Mouse (Mus musculus) hindbrain, embryonic 13.5 days (tissue): ENCODE data around the gene Flna. TPM values are rescaled to one million over a fixed set of nuclear protein-coding genes. Genes with fewer than 3 reads are reported as not detected.
"Not testable (repeated sequence)": the region's sequence is repeated elsewhere in the genome, so short reads cannot be mapped to it uniquely, and the experiment has no call there.

Source experiments
- ATAC-seq: fragments of 200-750 bp; cut with Nextera tagmentation; 2 replicates; pipeline ENCODE4 v1.8.0; 2017; ENCODE audit warnings: moderate TSS enrichment; ENCODE audit not compliant: low FRiP score
- H3K27ac ChIP-seq: fragments of 300-500 bp; sonication (generic); 2 replicates; pipeline ENCODE4 v1.5.1; 2015; ENCODE audit warnings: inconsistent platforms, mild to moderate bottlenecking, moderate library complexity
- H3K27me3 ChIP-seq: fragments of 300-500 bp; sonication (generic); 2 replicates; pipeline ENCODE4 v1.6.1; 2015; ENCODE audit warnings: mild to moderate bottlenecking, inconsistent platforms
- H3K36me3 ChIP-seq: fragments of 300-500 bp; sonication (generic); 2 replicates; pipeline ENCODE4 v1.6.1; 2015; ENCODE audit warnings: mild to moderate bottlenecking, inconsistent platforms
- H3K4me1 ChIP-seq: fragments of 300-500 bp; sonication (generic); replicated peaks from 2 replicates; pipeline ENCODE4 v1.6.1; 2015; ENCODE audit warnings: inconsistent platforms
- H3K4me2 ChIP-seq: fragments of 300-500 bp; sonication (generic); 2 replicates; pipeline ENCODE4 v1.6.1; 2015; ENCODE audit warnings: inconsistent platforms, mild to moderate bottlenecking, moderate library complexity
- H3K4me3 ChIP-seq: fragments of 300-500 bp; sonication (generic); 2 replicates; pipeline ENCODE4 v1.5.1; 2015; ENCODE audit warnings: mild to moderate bottlenecking, inconsistent platforms
- H3K9ac ChIP-seq: fragments of 300-500 bp; sonication (generic); 2 replicates; pipeline ENCODE4 v1.6.1; 2015; ENCODE audit warnings: mild to moderate bottlenecking, inconsistent platforms
- H3K9me3 ChIP-seq: fragments of 300-500 bp; sonication (generic); 2 replicates; pipeline ENCODE4 v1.6.1; 2016; ENCODE audit warnings: inconsistent platforms
- WGBS: fragments of 180-500 bp; shearing (Covaris S2); methylation state at CpG from one replicate; pipeline ENCODE4 v1.1.7; 2015; 5-methylcytosine and 5-hydroxymethylcytosine counted together
- polyA plus RNA-seq: library from polyadenylated mRNA; unstranded; fragments of >200 nt; fragmentation: Nextera tagmentation; extraction: Ambion mirVana; gene quantifications from 2 replicates; pipeline ENCODE4 v1.2.1, GENCODE M21; 2015

Gene Flna
- polyA plus RNA-seq, 1 experiment from 2014 or later = 88.8 TPM

- H3K9ac ChIP-seq = peak overlapping the region; percentile 85
- H3K9me3 ChIP-seq = no peaks in the 10 kb centered on the region
- peak overlapping the region; percentile 69 for H3K4me2 ChIP-seq
- peak overlapping the region; percentile 57 for H3K4me3 ChIP-seq
- 37% methylated on average over 3 of the region's 3 CpGs for WGBS
- H3K4me1 ChIP-seq = peaks cover 26% of the 10 kb centered on the region
- H3K36me3 ChIP-seq = peaks cover 35% of the 10 kb centered on the region
- peak; percentile 30 for ATAC-seq
- peak overlapping the region; percentile 92 for H3K27ac ChIP-seq
- H3K27me3 ChIP-seq = no peaks in the 10 kb centered on the region
Measured at GRCm38 (mm10) chrX:74244614-74245083, 5.0 kb downstream of the Flna start.

DNA sequence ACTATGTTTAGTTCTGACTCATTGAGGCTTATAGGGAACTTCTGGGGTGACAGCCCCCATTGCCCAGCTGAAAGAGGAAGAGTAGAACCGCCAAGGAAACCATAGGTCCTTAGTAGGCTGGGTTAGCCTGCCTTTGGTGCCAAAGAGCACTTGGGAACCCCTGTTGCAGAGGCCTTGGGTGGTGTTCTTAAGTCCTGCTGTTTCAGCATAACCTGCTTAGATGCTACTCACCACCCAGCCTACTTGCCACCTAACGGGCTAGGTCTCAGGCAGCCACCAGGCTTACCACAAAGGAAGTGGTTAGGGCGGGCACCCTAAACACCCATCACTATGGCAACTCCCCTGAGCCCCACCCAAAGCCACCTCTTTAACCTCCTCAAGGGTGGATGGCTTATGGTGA lies 5.8 kb downstream of the Flna start:
- 60% methylated on average over 3 of the region's 3 CpGs for WGBS
- H3K9ac ChIP-seq = peak overlapping the region; percentile 85
- no peak for ATAC-seq
- H3K36me3 ChIP-seq = peaks cover 43% of the 10 kb centered on the region
- H3K4me3 ChIP-seq = peak overlapping the region; percentile 57
- peak overlapping the region; percentile 69 for H3K4me2 ChIP-seq
- H3K27ac ChIP-seq = peak overlapping the region; percentile 92; the same call in 1 of the 2 replicates
- no peaks in the 10 kb centered on the region for H3K27me3 ChIP-seq
- H3K9me3 ChIP-seq = no peaks in the 10 kb centered on the region
- H3K4me1 ChIP-seq = peaks cover 19% of the 10 kb centered on the region

DNA sequence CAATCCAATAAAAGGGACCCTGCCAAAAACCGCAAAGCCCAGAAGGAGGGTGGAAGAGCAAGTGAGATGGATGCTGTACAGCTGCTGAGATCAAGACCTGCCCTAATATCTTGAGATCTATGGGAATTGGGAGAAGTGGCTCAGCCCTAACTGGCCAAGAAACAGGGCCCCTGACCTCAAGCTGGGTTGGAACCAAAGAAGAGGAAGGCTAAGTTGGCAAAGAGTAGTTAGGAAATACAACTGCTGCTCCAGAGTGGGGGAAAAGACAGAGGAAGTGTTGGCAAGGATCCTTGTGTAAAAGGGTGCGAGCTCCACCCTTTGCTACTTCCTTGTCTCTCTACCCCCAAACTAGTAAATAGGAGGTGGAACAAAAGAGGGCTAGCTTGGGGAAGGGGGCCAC lies 6.2 kb downstream of the Flna start:
- no peak for ATAC-seq
- no peaks in the 10 kb centered on the region for H3K9me3 ChIP-seq
- H3K4me2 ChIP-seq = peak overlapping the region; percentile 69
- H3K4me1 ChIP-seq = peaks cover 19% of the 10 kb centered on the region
- H3K4me3 ChIP-seq = peak overlapping the region; percentile 57
- peaks cover 47% of the 10 kb centered on the region for H3K36me3 ChIP-seq
- H3K27me3 ChIP-seq = no peaks in the 10 kb centered on the region
- H3K27ac ChIP-seq = no peak overlapping the region
- peak overlapping the region; percentile 85 for H3K9ac ChIP-seq
- 93% methylated on average over 2 of the region's 2 CpGs for WGBS

DNA sequence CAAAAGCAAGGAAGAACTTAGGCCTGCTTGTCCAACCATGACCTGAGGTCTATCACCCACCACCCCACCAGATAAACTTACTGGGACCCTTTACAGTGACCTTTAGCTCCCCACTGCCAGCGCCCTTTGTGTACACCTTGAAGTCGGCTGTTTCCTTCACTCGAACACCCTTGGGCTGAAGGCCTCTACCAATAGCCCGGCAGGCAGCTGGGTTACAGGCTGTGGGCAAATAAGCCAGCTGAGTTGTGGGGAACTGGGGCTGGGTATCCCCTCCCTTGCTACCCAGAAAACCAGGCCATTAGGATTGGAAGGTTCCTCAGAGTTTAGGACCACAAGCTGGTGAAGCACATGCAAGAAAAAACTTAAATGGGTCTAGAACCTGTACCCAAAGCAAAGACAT lies 9.3 kb downstream of the Flna start:
- Histone ChIP-seq H3K27ac (no peak overlapping the region), H3K4me1 (peaks cover 19% of the 10 kb centered on the region), H3K9me3 (no peaks in the 10 kb centered on the region), H3K27me3 (no peaks in the 10 kb centered on the region), H3K36me3 (peaks cover 73% of the 10 kb centered on the region), H3K9ac (no peak overlapping the region), H3K4me2 (no peak overlapping the region), H3K4me3 (no peak overlapping the region)
- 89% methylated on average over 4 of the region's 4 CpGs for WGBS
- ATAC-seq = no peak

DNA sequence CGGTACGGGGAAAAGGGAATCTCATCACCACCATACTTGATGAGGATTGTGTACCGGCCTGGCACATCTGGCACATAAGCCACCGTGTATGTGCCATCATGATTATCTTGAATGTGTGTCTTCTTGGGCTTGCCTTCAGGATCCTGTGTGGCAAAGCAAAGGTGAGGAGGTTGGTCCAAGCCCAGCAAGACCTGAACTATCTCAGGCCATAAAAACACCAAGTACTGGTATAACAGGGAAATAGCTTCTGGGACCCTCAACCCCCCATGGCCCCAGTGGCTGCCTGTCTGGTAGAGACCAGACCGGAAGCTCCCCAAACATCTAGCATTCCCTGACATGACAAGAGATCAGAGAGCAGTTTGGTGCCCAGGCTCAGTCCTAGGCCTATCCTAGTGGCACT lies 16.4 kb downstream of the Flna start:
- H3K9ac ChIP-seq = no peak overlapping the region
- peaks cover 95% of the 10 kb centered on the region for H3K36me3 ChIP-seq
- ATAC-seq = no peak
- H3K27ac ChIP-seq = no peak overlapping the region
- no peaks in the 10 kb centered on the region for H3K9me3 ChIP-seq
- no peaks in the 10 kb centered on the region for H3K27me3 ChIP-seq
- 95% methylated on average over 4 of the region's 5 CpGs for WGBS
- no peaks in the 10 kb centered on the region for H3K4me1 ChIP-seq
- H3K4me2 ChIP-seq = no peak overlapping the region
- H3K4me3 ChIP-seq = no peak overlapping the region

GRCm38 (mm10) chrX:74230038-74230437 lies 19.6 kb downstream of the Flna start:
- Histone ChIP-seq H3K4me1 (no peaks in the 10 kb centered on the region), H3K9ac (no peak overlapping the region), H3K27me3 (no peaks in the 10 kb centered on the region), H3K4me3 (no peak overlapping the region), H3K36me3 (peaks cover 99% of the 10 kb centered on the region), H3K4me2 (no peak overlapping the region), H3K27ac (no peak overlapping the region), H3K9me3 (no peaks in the 10 kb centered on the region)
- no peak for ATAC-seq
- 90% methylated on average over 1 of the region's 1 CpGs for WGBS

DNA sequence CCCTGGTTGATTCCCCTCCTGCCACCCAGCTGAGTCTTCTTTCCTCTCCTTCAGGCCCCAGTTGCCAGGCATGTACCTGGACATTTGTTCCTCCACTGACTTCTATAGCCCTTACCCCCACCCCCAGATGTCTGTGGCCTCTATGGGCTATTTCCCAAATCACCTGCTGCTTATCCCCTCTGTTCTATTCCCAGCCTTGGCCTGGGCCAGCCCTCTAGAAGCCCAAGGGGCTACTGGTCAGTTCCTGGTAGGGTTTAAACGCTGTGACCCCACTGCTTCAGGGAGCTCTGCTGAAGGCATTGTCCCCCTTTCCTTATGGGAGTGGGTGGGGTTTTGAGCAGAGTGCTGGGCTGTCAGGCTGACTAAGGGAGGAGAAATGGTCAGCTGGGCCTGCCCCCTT lies 29.5 kb downstream of the Flna start:
- not testable (repeated sequence) for H3K9ac ChIP-seq, H3K4me3 ChIP-seq, H3K4me2 ChIP-seq, H3K27me3 ChIP-seq, H3K9me3 ChIP-seq, H3K4me1 ChIP-seq, ATAC-seq, H3K27ac ChIP-seq
- peaks cover 27% of the 10 kb centered on the region for H3K36me3 ChIP-seq
- WGBS = 73% methylated on average over 1 of the region's 1 CpGs

DNA sequence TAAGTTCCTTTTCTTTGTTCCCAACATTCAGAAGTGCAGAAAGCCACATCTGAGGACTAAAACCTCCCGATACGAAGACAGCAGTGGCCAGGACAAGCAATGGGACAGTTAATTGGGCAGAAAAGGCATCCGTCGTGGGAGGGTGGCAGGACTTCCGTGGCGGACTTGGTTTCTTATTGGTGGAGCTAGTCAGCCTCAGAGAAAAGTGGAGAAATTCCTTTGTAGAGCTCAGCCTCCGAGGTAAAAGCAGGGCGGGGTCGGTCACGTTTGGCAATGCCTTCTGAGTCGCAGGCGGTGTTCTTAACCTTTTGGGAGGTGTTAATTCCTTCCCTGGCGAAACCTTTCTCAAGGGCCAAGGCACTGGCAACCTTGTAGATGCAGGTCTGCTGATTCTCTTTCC lies 30.2 kb downstream of the Flna start:
- 71% methylated on average over 13 of the region's 13 CpGs for WGBS
- no peak overlapping the region for H3K4me2 ChIP-seq
- peaks cover 20% of the 10 kb centered on the region for H3K36me3 ChIP-seq
- no peak overlapping the region for H3K27ac ChIP-seq
- no peaks in the 10 kb centered on the region for H3K27me3 ChIP-seq
- H3K4me3 ChIP-seq = no peak overlapping the region
- ATAC-seq = no peak
- H3K9me3 ChIP-seq = no peaks in the 10 kb centered on the region
- H3K9ac ChIP-seq = no peak overlapping the region
- no peaks in the 10 kb centered on the region for H3K4me1 ChIP-seq

- WGBS = 95% methylated on average over 4 of the region's 4 CpGs
- Histone ChIP-seq H3K4me3 (no peak overlapping the region), H3K27ac (no peak overlapping the region), H3K4me1 (no peaks in the 10 kb centered on the region), H3K36me3 (peaks cover 13% of the 10 kb centered on the region), H3K9ac (no peak overlapping the region), H3K4me2 (no peak overlapping the region), H3K27me3 (no peaks in the 10 kb centered on the region), H3K9me3 (no peaks in the 10 kb centered on the region)
- no peak for ATAC-seq
Measured at GRCm38 (mm10) chrX:74218496-74218895, 31.1 kb downstream of the Flna start.

- H3K9ac ChIP-seq = no peak overlapping the region
- H3K27ac ChIP-seq = no peak overlapping the region
- ATAC-seq = no peak
- H3K27me3 ChIP-seq = no peaks in the 10 kb centered on the region
- WGBS = 89% methylated on average over 2 of the region's 2 CpGs
- H3K9me3 ChIP-seq = no peaks in the 10 kb centered on the region
- no peak overlapping the region for H3K4me2 ChIP-seq
- no peaks in the 10 kb centered on the region for H3K36me3 ChIP-seq
- H3K4me1 ChIP-seq = no peaks in the 10 kb centered on the region
- no peak overlapping the region for H3K4me3 ChIP-seq
Measured at GRCm38 (mm10) chrX:74203556-74203955, 46.1 kb downstream of the Flna start.

GRCm38 (mm10) chrX:74176959-74177358 lies 72.7 kb downstream of the Flna start, which contains the start of gene Tktl1:
TSS of gene Tktl1 (plus strand) at chrX:74177259.
- no peaks in the 10 kb centered on the region for H3K36me3 ChIP-seq
- H3K9ac ChIP-seq = no peak within 1 kb of the TSS
- no peaks in the 10 kb centered on the region for H3K27me3 ChIP-seq
- H3K27ac ChIP-seq = no peak within 1 kb of the TSS
- no peak within 1 kb of the TSS for H3K4me2 ChIP-seq
- H3K4me1 ChIP-seq = no peaks in the 10 kb centered on the region
- ATAC-seq = no peak
- H3K4me3 ChIP-seq = no peak within 1 kb of the TSS
- H3K9me3 ChIP-seq = no peaks in the 10 kb centered on the region
- 91% methylated on average over 17 of the region's 17 CpGs for WGBS
